ENCODE assay signal across 21 mouse cellular contexts in the genomic region with DNA sequence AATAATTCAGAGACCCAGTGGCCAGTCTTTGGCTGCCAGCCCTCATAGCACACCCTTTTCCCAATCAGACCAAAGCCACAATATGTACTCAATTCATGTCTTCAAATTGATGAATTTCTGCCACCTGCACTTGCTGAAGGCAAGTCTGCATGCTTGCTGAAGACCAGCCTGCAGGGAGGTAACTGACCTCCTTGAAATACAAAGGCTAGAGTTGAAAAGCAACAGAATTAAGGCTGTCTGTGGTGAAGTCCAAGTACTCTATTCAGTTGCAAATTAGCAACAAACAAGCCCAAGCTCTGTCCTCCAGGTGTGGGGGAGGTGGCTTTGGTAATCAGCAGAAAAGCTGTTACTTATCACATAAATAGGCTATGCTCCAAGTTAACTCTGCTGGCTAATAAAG. TPM values are rescaled to one million over a fixed set of nuclear protein-coding genes. Genes with fewer than 3 reads are reported as not detected.
A peak's percentile ranks its signal among the peaks of the same experiment; 100 is the strongest.
DNase-seq lines count a peak whose midpoint lies in the region; ATAC-seq lines count a peak whose summit lies in the region.
"Had no signal": no experiment of that assay in that cellular context is flagged by ENCODE, and none has a peak within 500 bp of the region (broad histone marks: within the 10 kb centered on the region; RNA-seq: fewer than 3 reads in every experiment).

No protein-coding gene starts in this region.

- H3K36me3 ChIP-seq in midbrain, embryonic 13.5 days, result no peaks in the 10 kb centered on the region
- no peaks in the 10 kb centered on the region for H3K36me3 ChIP-seq in midbrain, embryonic 10.5 days
- no peaks in the 10 kb centered on the region for H3K36me3 ChIP-seq in hindbrain, embryonic 13.5 days
- no peaks in the 10 kb centered on the region for H3K36me3 ChIP-seq in neural tube, embryonic 13.5 days
- H3K36me3 ChIP-seq: embryonic facial prominence, embryonic 10.5 days; intestine, embryonic 15.5 days; kidney, embryonic 15.5 days had no signal

- ATAC-seq in midbrain, embryonic 13.5 days, result peak; percentile 48; the same call in 1 of the 2 replicates
- ATAC-seq in hindbrain, embryonic 13.5 days (ENCODE audit: low FRiP score), result peak; percentile 72
- ATAC-seq in neural tube, embryonic 13.5 days (ENCODE audit: low read depth), result peak; percentile 36; the same call in 1 of the 2 replicates
- ATAC-seq: CD4-positive, CD25-positive, alpha-beta regulatory T cell, adult 4 months; intestine, embryonic 15.5 days had no signal

- H3K9ac ChIP-seq in midbrain, embryonic 13.5 days (replicated peaks), result no peak overlapping the region
- no peak overlapping the region for H3K9ac ChIP-seq in hindbrain, embryonic 13.5 days
- no peak overlapping the region for H3K9ac ChIP-seq in neural tube, embryonic 13.5 days
- H3K9ac ChIP-seq: intestine, embryonic 15.5 days; kidney, embryonic 15.5 days had no signal

- DNase-seq in embryo, embryonic 10.5 days (ENCODE audit: low spot score), result peak; percentile 5
- DNase-seq in embryo, embryonic 9.5 days (ENCODE audit: extremely low spot score), result no peak
- no peak for DNase-seq in midbrain, embryonic 10.5 days (ENCODE audit: low spot score)
- no peak for DNase-seq in T-cell, adult 2 months (ENCODE audit: low spot score)
- no peak for DNase-seq in retina, embryonic 14.5 days (ENCODE audit: low spot score)
- DNase-seq: adrenal gland, postnatal 25 days; cerebellum, adult 8-10 months; left cerebral cortex, postnatal 4 days; lung, adult 18-20 months; retina, postnatal 1 day; right cerebral cortex, postnatal 4 days; thymus, postnatal 4 days had no signal

- H3K27ac ChIP-seq in midbrain, embryonic 13.5 days, result no peak overlapping the region
- H3K27ac ChIP-seq in midbrain, embryonic 10.5 days (replicated peaks), result no peak overlapping the region
- H3K27ac ChIP-seq in hindbrain, embryonic 13.5 days, result no peak overlapping the region
- H3K27ac ChIP-seq in neural tube, embryonic 13.5 days (replicated peaks), result no peak overlapping the region
- H3K27ac ChIP-seq: embryonic facial prominence, embryonic 10.5 days; intestine, embryonic 15.5 days; kidney, embryonic 15.5 days had no signal

- H3K9me3 ChIP-seq in midbrain, embryonic 13.5 days, result no peaks in the 10 kb centered on the region
- H3K9me3 ChIP-seq in midbrain, embryonic 10.5 days (replicated peaks), result no peaks in the 10 kb centered on the region
- no peaks in the 10 kb centered on the region for H3K9me3 ChIP-seq in hindbrain, embryonic 13.5 days
- H3K9me3 ChIP-seq in neural tube, embryonic 13.5 days, result no peaks in the 10 kb centered on the region
- H3K9me3 ChIP-seq: embryonic facial prominence, embryonic 10.5 days; intestine, embryonic 15.5 days; kidney, embryonic 15.5 days had no signal

- no peak overlapping the region for H3K4me3 ChIP-seq in midbrain, embryonic 13.5 days (replicated peaks)
- H3K4me3 ChIP-seq in midbrain, embryonic 10.5 days, result no peak overlapping the region
- H3K4me3 ChIP-seq in hindbrain, embryonic 13.5 days, result no peak overlapping the region
- no peak overlapping the region for H3K4me3 ChIP-seq in neural tube, embryonic 13.5 days
- H3K4me3 ChIP-seq: embryonic facial prominence, embryonic 10.5 days; intestine, embryonic 15.5 days; kidney, embryonic 15.5 days had no signal

- H3K4me2 ChIP-seq in midbrain, embryonic 13.5 days (replicated peaks), result no peak overlapping the region
- no peak overlapping the region for H3K4me2 ChIP-seq in hindbrain, embryonic 13.5 days
- H3K4me2 ChIP-seq in neural tube, embryonic 13.5 days, result no peak overlapping the region
- H3K4me2 ChIP-seq: heart, embryonic 11.5 days; intestine, embryonic 15.5 days; kidney, embryonic 15.5 days had no signal

- H3K4me1 ChIP-seq in midbrain, embryonic 13.5 days (replicated peaks), result peaks cover 7% of the 10 kb centered on the region; the same call in 1 of the 2 replicates
- H3K4me1 ChIP-seq in midbrain, embryonic 10.5 days, result peaks cover 12% of the 10 kb centered on the region; the same call in 1 of the 2 replicates
- H3K4me1 ChIP-seq in hindbrain, embryonic 13.5 days (replicated peaks), result peaks cover 8% of the 10 kb centered on the region; the same call in 1 of the 2 replicates
- H3K4me1 ChIP-seq in neural tube, embryonic 13.5 days (replicated peaks), result peaks cover 12% of the 10 kb centered on the region; the same call in 1 of the 2 replicates
- H3K4me1 ChIP-seq: embryonic facial prominence, embryonic 10.5 days; intestine, embryonic 15.5 days; kidney, embryonic 15.5 days had no signal

- H3K27me3 ChIP-seq in midbrain, embryonic 13.5 days, result no peaks in the 10 kb centered on the region
- no peaks in the 10 kb centered on the region for H3K27me3 ChIP-seq in midbrain, embryonic 10.5 days (ENCODE audit: low read depth, poor library complexity, severe bottlenecking)
- H3K27me3 ChIP-seq in hindbrain, embryonic 13.5 days, result no peaks in the 10 kb centered on the region
- no peaks in the 10 kb centered on the region for H3K27me3 ChIP-seq in neural tube, embryonic 13.5 days
- H3K27me3 ChIP-seq: intestine, embryonic 15.5 days; kidney, embryonic 15.5 days had no signal

RNA-seq across cellular contexts. Expression of a gene that starts 5.3 kb away (rescaled TPM):
- polyA plus RNA-seq in midbrain, embryonic 13.5 days (2015; fragmentation: Nextera tagmentation; extraction: Ambion mirVana), result not detected in 2 replicates
- polyA plus RNA-seq in midbrain, embryonic 10.5 days (2016; fragmentation: Nextera tagmentation; extraction: Ambion mirVana), result not detected in 2 replicates
- polyA plus RNA-seq in hindbrain, embryonic 13.5 days (2015; fragmentation: Nextera tagmentation; extraction: Ambion mirVana), result not detected in 2 replicates
- polyA plus RNA-seq in neural tube, embryonic 13.5 days (2015; fragmentation: Nextera tagmentation; extraction: Ambion mirVana), result not detected in 2 replicates
- polyA plus RNA-seq: CD4-positive, CD25-positive, alpha-beta regulatory T cell, adult 4 months; embryonic facial prominence, embryonic 10.5 days; heart, embryonic 11.5 days; intestine, embryonic 15.5 days; kidney, embryonic 15.5 days; liver, adult 2 months had no signal

RNA-seq across cellular contexts. Expression of a gene that starts 46.7 kb away (rescaled TPM):
- not detected in 2 replicates for polyA plus RNA-seq in midbrain, embryonic 13.5 days (2015; fragmentation: Nextera tagmentation; extraction: Ambion mirVana)
- not detected in 2 replicates for polyA plus RNA-seq in midbrain, embryonic 10.5 days (2016; fragmentation: Nextera tagmentation; extraction: Ambion mirVana)
- polyA plus RNA-seq in hindbrain, embryonic 13.5 days (2015; fragmentation: Nextera tagmentation; extraction: Ambion mirVana), result not detected in 2 replicates
- polyA plus RNA-seq in neural tube, embryonic 13.5 days (2015; fragmentation: Nextera tagmentation; extraction: Ambion mirVana), result not detected in 2 replicates
- polyA plus RNA-seq: CD4-positive, CD25-positive, alpha-beta regulatory T cell, adult 4 months; embryonic facial prominence, embryonic 10.5 days; heart, embryonic 11.5 days; intestine, embryonic 15.5 days; kidney, embryonic 15.5 days; liver, adult 2 months had no signal
